Mouse (Mus musculus) brain, adult 2 months (tissue): ENCODE measurements at regions not wholly inside any gene's neighbourhood (a gene's known extent, or its start where the extent isn't known, plus 50 kb on each side); places are given as distances from the start of the nearest gene placed in this dataset.

Source experiments
- DNase-seq: peaks from one replicate; pipeline ENCODE4 v3.0.0; 2011; ENCODE audit warnings: low read depth, low spot score

- no peak for DNase-seq
Measured at GRCm38 (mm10) chr10:115901070-115901469, 84.4 kb downstream of the Tspan8 start.

GRCm38 (mm10) chr10:115903049-115903448 lies 86.4 kb downstream of the Tspan8 start:
- no peak for DNase-seq

- DNase-seq: peak; percentile 59
Measured at GRCm38 (mm10) chr10:115921032-115921431, 97.0 kb upstream of the Ptprr start.
